Mouse (Mus musculus) kidney, embryonic 15.5 days (tissue): ENCODE measurements around the gene Dag1. TPM values are rescaled to one million over a fixed set of nuclear protein-coding genes. Genes with fewer than 3 reads are reported as not detected.
"Not testable (repeated sequence)": the region's sequence is repeated elsewhere in the genome, so short reads cannot be mapped to it uniquely, and the experiment has no call there.

ENCODE experiments used
- ATAC-seq: fragments of 200-750 bp; cut with Nextera tagmentation; replicated peaks from 2 replicates; pipeline ENCODE4 v1.8.0; 2017; ENCODE audit warnings: moderate TSS enrichment; ENCODE audit not compliant: low FRiP score
- H3K27ac ChIP-seq: fragments of 300-500 bp; sonication (generic); 2 replicates; pipeline ENCODE4 v1.5.1; 2015; ENCODE audit warnings: mild to moderate bottlenecking, inconsistent platforms
- H3K27me3 ChIP-seq: fragments of 300-500 bp; sonication (generic); 2 replicates; pipeline ENCODE4 v1.6.1; 2015; ENCODE audit warnings: inconsistent platforms
- H3K36me3 ChIP-seq: fragments of 300-500 bp; sonication (generic); 2 replicates; pipeline ENCODE4 v1.6.1; 2015; ENCODE audit warnings: inconsistent platforms
- H3K4me1 ChIP-seq: fragments of 300-500 bp; sonication (generic); 2 replicates; pipeline ENCODE4 v1.6.1; 2015; ENCODE audit warnings: inconsistent platforms
- H3K4me2 ChIP-seq: fragments of 300-500 bp; sonication (generic); 2 replicates; pipeline ENCODE4 v1.6.1; 2015; ENCODE audit warnings: moderate library complexity, mild to moderate bottlenecking, inconsistent platforms
- H3K4me3 ChIP-seq: fragments of 300-500 bp; sonication (generic); replicated peaks from 2 replicates; pipeline ENCODE4 v1.5.1; 2015; ENCODE audit warnings: mild to moderate bottlenecking, inconsistent platforms
- H3K9ac ChIP-seq: fragments of 300-500 bp; sonication (generic); 2 replicates; pipeline ENCODE4 v1.6.1; 2015; ENCODE audit warnings: mild to moderate bottlenecking, inconsistent platforms
- H3K9me3 ChIP-seq: fragments of 300-500 bp; sonication (generic); replicated peaks from 2 replicates; pipeline ENCODE4 v1.6.1; 2016; ENCODE audit warnings: inconsistent platforms
- WGBS: fragments of 180-500 bp; shearing (Covaris S2); methylation state at CpG from one replicate; pipeline ENCODE4 v1.1.7; 2015; ENCODE audit warnings: mixed read lengths; 5-methylcytosine and 5-hydroxymethylcytosine counted together
- polyA plus RNA-seq: library from polyadenylated mRNA; unstranded; fragments of >200 nt; fragmentation: Nextera tagmentation; extraction: Ambion mirVana; gene quantifications from 2 replicates; pipeline ENCODE4 v1.2.1, GENCODE M21; 2015

Dag1 gene
- polyA plus RNA-seq, 1 experiment from 2014 or later = 147 TPM

DNA sequence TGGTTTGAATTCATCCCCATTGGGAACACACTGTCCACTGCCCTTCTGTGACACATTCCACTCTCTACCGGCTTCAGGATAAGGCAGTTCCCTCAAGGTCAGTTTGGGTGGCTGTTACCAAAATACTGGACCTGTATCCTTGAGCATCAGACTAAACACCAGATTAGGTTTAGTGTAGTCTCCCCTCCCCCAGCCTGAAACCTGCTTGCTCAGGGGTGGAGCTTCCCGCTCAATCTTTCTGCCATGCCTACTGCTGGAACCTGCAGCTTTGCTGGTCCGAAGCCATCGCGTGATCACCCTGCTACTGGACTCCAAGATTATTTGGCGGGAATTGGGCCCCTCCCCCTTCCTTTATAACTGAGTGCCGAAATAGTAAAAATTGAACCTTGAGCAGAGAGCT, 4.9 kb upstream of the Dag1 start:
- WGBS = 74% methylated on average over 7 of the region's 7 CpGs
- not testable (repeated sequence) for H3K4me3 ChIP-seq, H3K27ac ChIP-seq, H3K4me2 ChIP-seq, H3K9me3 ChIP-seq, H3K9ac ChIP-seq, ATAC-seq, H3K36me3 ChIP-seq, H3K27me3 ChIP-seq
- peaks cover 29% of the 10 kb centered on the region for H3K4me1 ChIP-seq

DNA sequence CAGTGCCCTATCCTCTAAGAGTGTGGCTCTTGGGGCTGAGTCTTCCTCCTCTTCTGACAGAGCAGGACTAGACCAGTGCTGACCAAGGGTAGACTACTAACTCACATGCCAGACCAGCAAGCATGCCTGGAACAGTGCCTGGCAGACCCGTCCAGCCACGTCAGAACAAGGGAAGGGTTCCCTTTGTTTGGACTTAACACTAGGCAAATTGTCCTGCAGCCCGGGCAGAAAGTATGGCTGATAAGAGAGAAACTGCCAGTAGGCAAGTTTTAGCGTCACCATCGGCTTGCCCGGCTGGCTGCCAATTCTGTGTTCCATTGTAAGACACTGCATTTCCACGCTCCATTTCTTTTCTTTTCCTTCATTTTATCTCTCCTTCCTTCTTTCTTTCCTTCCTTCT, 3.9 kb upstream of the Dag1 start:
- Histone ChIP-seq H3K27me3 (no peaks in the 10 kb centered on the region), H3K27ac (no peak overlapping the region), H3K4me3 (no peak overlapping the region), H3K9me3 (no peaks in the 10 kb centered on the region), H3K4me2 (no peak overlapping the region), H3K9ac (no peak overlapping the region), H3K4me1 (peaks cover 27% of the 10 kb centered on the region), H3K36me3 (no peaks in the 10 kb centered on the region)
- 79% methylated on average over 7 of the region's 7 CpGs for WGBS
- no peak for ATAC-seq

- Histone ChIP-seq H3K36me3 (no peaks in the 10 kb centered on the region), H3K4me1 (peaks cover 30% of the 10 kb centered on the region), H3K4me2 (no peak overlapping the region), H3K4me3 (no peak overlapping the region), H3K27me3 (no peaks in the 10 kb centered on the region), H3K27ac (0 out of 2 replicates have a peak overlapping the region, but pooled peaks have one; percentile 95), H3K9me3 (no peaks in the 10 kb centered on the region), H3K9ac (no peak overlapping the region)
- ATAC-seq = no peak
- WGBS = 67% methylated on average over 10 of the region's 10 CpGs
Measured at GRCm38 (mm10) chr9:108266261-108266935, 2.6 kb upstream of the Dag1 start.

GRCm38 (mm10) chr9:108264191-108264921, 598 bp upstream of the Dag1 start:
- Histone ChIP-seq H3K4me2 (peak overlapping the region; percentile 74), H3K4me1 (peaks cover 39% of the 10 kb centered on the region), H3K9ac (peak overlapping the region; percentile 37; the same call in 1 of the 2 replicates), H3K9me3 (no peaks in the 10 kb centered on the region), H3K4me3 (peak overlapping the region; percentile 99), H3K27ac (peak overlapping the region; percentile 95), H3K27me3 (no peaks in the 10 kb centered on the region), H3K36me3 (no peaks in the 10 kb centered on the region)
- WGBS = 13% methylated on average over 10 of the region's 10 CpGs
- peak; percentile 35 for ATAC-seq

GRCm38 (mm10) chr9:108263131-108263681, 552 bp downstream of the Dag1 start:
- Histone ChIP-seq H3K4me3 (peak overlapping the region; percentile 99), H3K4me1 (peaks cover 39% of the 10 kb centered on the region), H3K27ac (peak overlapping the region; percentile 95), H3K36me3 (no peaks in the 10 kb centered on the region), H3K9me3 (no peaks in the 10 kb centered on the region), H3K9ac (peak overlapping the region; percentile 96), H3K4me2 (peak overlapping the region; percentile 74), H3K27me3 (no peaks in the 10 kb centered on the region)
- under 1% methylated on average over 61 of the region's 62 CpGs for WGBS
- peak; percentile 67 for ATAC-seq

DNA sequence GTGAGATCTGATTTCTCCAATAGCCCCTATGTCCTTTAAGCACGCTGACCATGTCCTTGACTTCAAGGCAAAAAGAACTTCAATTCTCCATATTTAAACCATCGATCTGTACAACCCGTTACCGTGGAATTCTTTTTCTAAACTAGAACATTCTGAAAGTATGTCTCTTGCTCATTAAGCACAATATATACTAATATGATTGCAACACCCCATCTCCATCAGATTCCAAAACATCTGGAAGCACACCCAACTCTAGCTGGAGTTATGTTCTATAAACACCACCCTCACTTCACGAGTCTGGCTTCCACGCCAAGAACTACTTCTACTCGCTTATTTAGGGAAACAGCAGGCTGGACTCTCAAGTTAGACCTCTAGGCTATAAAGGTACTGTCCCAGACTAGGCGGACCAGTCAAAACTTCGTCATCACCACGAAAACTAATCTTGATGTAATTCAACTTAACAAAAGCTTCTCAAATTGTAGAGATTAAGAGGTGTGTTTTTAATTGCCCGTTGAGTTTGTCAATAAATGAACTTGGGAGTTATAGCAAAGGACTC, 1.2 kb downstream of the Dag1 start:
- peak overlapping the region; percentile 99 for H3K4me3 ChIP-seq
- H3K9me3 ChIP-seq = no peaks in the 10 kb centered on the region
- peaks cover 39% of the 10 kb centered on the region for H3K4me1 ChIP-seq
- H3K4me2 ChIP-seq = peak overlapping the region; percentile 74
- peak overlapping the region; percentile 95 for H3K27ac ChIP-seq
- 37% methylated on average over 11 of the region's 11 CpGs for WGBS
- no peaks in the 10 kb centered on the region for H3K36me3 ChIP-seq
- no peaks in the 10 kb centered on the region for H3K27me3 ChIP-seq
- no peak for ATAC-seq
- peak overlapping the region; percentile 96 for H3K9ac ChIP-seq

DNA sequence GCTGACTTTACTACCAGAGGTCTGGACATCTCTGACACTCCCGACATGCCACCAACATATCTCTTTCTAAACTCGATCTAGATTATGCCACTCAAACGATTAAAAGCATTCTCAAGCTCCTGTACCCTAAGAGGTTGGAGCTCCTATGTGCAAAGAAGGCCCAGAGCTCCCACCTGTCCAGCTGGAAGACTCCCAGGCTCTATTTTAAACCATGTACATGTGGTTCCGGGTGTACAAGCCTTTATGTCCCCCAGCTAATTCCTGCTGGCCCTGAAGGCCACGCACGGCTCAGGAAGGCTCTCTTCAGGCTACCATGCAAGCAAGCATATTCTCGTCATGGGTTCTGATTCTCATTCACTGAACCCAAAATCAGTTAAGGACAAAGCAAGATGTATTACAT, 1.9 kb downstream of the Dag1 start:
- ATAC-seq = no peak
- Histone ChIP-seq H3K4me2 (peak overlapping the region; percentile 74), H3K36me3 (no peaks in the 10 kb centered on the region), H3K9me3 (no peaks in the 10 kb centered on the region), H3K27me3 (no peaks in the 10 kb centered on the region), H3K4me1 (peaks cover 39% of the 10 kb centered on the region), H3K27ac (peak overlapping the region; percentile 95), H3K4me3 (peak overlapping the region; percentile 99), H3K9ac (peak overlapping the region; percentile 96; the same call in 1 of the 2 replicates)
- 56% methylated on average over 7 of the region's 7 CpGs for WGBS

DNA sequence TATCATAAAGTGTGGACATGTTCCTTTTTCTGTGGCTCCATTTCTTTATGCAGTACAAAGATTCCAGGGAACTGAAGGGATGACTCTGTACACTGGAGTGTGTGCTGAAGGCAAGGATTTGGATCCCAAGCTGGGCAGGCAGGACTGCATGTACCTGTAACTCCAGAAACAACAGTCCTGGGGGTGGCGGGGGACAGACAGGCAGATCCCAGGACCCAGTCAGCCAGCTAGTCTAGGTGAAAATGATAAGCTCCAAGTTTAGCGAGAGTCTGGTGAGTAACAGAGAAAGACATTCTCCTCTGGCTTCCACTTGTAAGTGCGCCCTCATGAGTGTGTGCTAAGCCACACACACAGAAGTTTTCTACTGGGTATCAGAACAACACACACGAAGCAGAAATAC, 3.2 kb downstream of the Dag1 start:
- Histone ChIP-seq H3K4me1 (peaks cover 36% of the 10 kb centered on the region), H3K9me3 (no peaks in the 10 kb centered on the region), H3K4me3 (0 out of 2 replicates have a peak overlapping the region, but pooled peaks have one; percentile 99), H3K27ac (no peak overlapping the region), H3K4me2 (0 out of 2 replicates have a peak overlapping the region, but pooled peaks have one; percentile 74), H3K36me3 (no peaks in the 10 kb centered on the region), H3K9ac (no peak overlapping the region), H3K27me3 (no peaks in the 10 kb centered on the region)
- WGBS = 86% methylated on average over 4 of the region's 4 CpGs
- no peak for ATAC-seq

- 97% methylated on average over 7 of the region's 7 CpGs for WGBS
- ATAC-seq = no peak
- Histone ChIP-seq H3K36me3 (peaks cover 46% of the 10 kb centered on the region), H3K9me3 (no peaks in the 10 kb centered on the region), H3K4me2 (no peak overlapping the region), H3K9ac (no peak overlapping the region), H3K4me1 (no peaks in the 10 kb centered on the region; the same call in 1 of the 2 replicates), H3K27ac (no peak overlapping the region), H3K4me3 (no peak overlapping the region), H3K27me3 (no peaks in the 10 kb centered on the region)
Measured at GRCm38 (mm10) chr9:108252766-108253165, 11.0 kb downstream of the Dag1 start.

GRCm38 (mm10) chr9:108251877-108252276, 11.9 kb downstream of the Dag1 start:
- WGBS = 95% methylated on average over 6 of the region's 6 CpGs
- Histone ChIP-seq H3K27ac (no peak overlapping the region), H3K9ac (no peak overlapping the region), H3K4me3 (no peak overlapping the region), H3K27me3 (no peaks in the 10 kb centered on the region), H3K36me3 (peaks cover 50% of the 10 kb centered on the region), H3K4me1 (no peaks in the 10 kb centered on the region; the same call in 1 of the 2 replicates), H3K4me2 (no peak overlapping the region), H3K9me3 (no peaks in the 10 kb centered on the region)
- no peak for ATAC-seq

DNA sequence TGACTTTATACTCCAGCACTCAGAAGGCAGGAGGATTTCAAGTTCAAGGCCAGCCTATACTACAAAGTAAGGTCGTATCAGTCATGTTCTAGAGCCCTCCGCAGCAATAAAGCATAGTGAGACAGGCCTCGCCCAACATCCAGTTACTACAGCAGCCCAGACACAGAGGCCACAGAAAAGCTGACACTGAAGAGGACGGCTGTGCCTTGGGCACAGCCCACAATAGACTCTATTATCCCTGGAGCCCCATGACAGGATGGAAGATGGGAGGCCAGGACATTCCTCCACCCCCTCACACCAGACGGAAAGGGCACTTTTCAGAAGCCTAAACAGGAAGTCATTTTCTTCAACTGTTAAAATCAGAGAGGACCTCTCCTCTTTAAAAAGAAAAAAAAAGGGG, 14.8 kb downstream of the Dag1 start:
- ATAC-seq = no peak
- 52% methylated on average over 5 of the region's 5 CpGs for WGBS
- H3K4me1 ChIP-seq = no peaks in the 10 kb centered on the region; the same call in 1 of the 2 replicates
- H3K4me3 ChIP-seq = no peak overlapping the region
- H3K27ac ChIP-seq = no peak overlapping the region
- no peak overlapping the region for H3K9ac ChIP-seq
- no peak overlapping the region for H3K4me2 ChIP-seq
- H3K36me3 ChIP-seq = peaks cover 78% of the 10 kb centered on the region
- H3K9me3 ChIP-seq = no peaks in the 10 kb centered on the region
- no peaks in the 10 kb centered on the region for H3K27me3 ChIP-seq

DNA sequence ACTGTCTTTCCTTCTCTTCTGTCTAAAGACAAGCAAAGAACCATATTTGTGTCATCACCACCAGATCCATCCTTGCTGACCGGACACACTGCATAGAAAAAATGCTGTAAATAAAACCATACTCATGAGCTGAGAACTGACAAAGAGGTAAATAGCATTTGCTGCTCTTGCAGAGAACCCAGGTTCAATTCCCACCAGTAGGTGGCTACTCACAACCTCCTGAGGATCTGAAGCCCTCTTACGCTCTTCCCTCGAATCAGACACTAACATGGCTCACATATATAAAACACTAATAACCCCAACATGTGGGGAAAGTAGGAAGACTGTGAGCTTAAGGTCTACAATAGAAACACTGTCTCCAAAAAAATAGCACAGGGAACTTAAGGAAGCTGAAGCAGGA, 18.8 kb downstream of the Dag1 start:
- Histone ChIP-seq H3K36me3 (peaks cover 61% of the 10 kb centered on the region), H3K4me1 (peaks cover 4% of the 10 kb centered on the region), H3K9me3 (no peaks in the 10 kb centered on the region), H3K4me3 (no peak overlapping the region), H3K9ac (no peak overlapping the region), H3K27ac (no peak overlapping the region), H3K4me2 (no peak overlapping the region), H3K27me3 (no peaks in the 10 kb centered on the region)
- no peak for ATAC-seq
- WGBS = 81% methylated on average over 3 of the region's 3 CpGs
